7 mouse cellular contexts compared by ENCODE assay signal in the genomic region with DNA sequence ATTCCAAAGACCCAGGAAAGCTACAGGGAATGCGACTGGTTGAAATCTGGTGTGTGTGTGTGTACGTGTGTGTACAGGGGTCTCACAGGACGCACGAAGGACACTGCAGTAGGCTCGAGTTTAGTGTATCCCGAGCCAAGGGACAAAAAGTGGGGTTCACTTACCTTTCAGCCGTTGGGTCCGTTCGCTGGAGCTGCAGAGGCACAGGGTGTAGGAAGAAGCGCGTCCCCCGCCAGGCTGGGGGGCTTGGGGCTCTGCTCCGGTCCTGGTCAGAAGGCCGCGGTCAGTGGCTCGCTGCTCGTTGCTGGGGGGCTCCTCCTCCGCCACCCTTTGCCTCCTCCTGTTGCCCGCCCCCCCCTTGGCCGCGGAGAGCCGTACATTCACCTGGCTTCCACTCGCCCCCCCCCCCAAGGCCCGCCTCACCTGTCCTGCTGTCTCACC. TPM values are rescaled to one million over a fixed set of nuclear protein-coding genes. Genes with fewer than 3 reads are reported as not detected.
A peak's percentile ranks its signal among the peaks of the same experiment; 100 is the strongest.
DNase-seq lines count a peak whose midpoint lies in the region; ATAC-seq and TF ChIP-seq lines count a peak whose summit lies in the region.

No protein-coding gene starts in this region.

- TF ChIP-seq CTCF in E14TG2a.4 (conservative IDR thresholded peaks at IDR 0.05; ENCODE audit: low read length): no peak

- H3K4me3 ChIP-seq in E14TG2a.4 (replicated peaks; ENCODE audit: low read length) (peak overlapping the region; percentile 78), myocyte (peak overlapping the region; percentile 99)
- peak overlapping the region; percentile 59 for H3K4me3 ChIP-seq in limb, embryonic 13.5 days

- no peak overlapping the region for H3K27ac ChIP-seq in limb, embryonic 13.5 days

- intact Hi-C loops in heart, postnatal 36 days (cut with DNase I): loop anchor here (2.0 kb wide), 1 partner anchor 14 kb away; no protein-coding TSS in a partner anchor

- H3K4me2 ChIP-seq in limb, embryonic 13.5 days (replicated peaks): peak overlapping the region; percentile 98
- H3K4me2 ChIP-seq in myocyte (ENCODE audit: low read depth): peak overlapping the region; percentile 65

- peak overlapping the region; percentile 65 for H3K9ac ChIP-seq in limb, embryonic 13.5 days

- peak overlapping the region; percentile 66 for H3ac ChIP-seq in myocyte (ENCODE audit: control insufficient read depth, insufficient read length)

- no peaks in the 10 kb centered on the region for H3K9me3 ChIP-seq in E14TG2a.4 (ENCODE audit: low read length)
- H3K9me3 ChIP-seq in limb, embryonic 13.5 days: no peaks in the 10 kb centered on the region

- H3K27me3 ChIP-seq in E14TG2a.4 (ENCODE audit: insufficient read depth, low read length): peaks cover 48% of the 10 kb centered on the region
- peaks cover 24% of the 10 kb centered on the region for H3K27me3 ChIP-seq in limb, embryonic 13.5 days
- H3K27me3 ChIP-seq in myocyte (ENCODE audit: control insufficient read depth, insufficient read depth, insufficient read length): no peaks in the 10 kb centered on the region

- no peak for ATAC-seq in limb, embryonic 13.5 days (ENCODE audit: low FRiP score, low read depth)

- peaks cover 39% of the 10 kb centered on the region for H3K79me2 ChIP-seq in myocyte (ENCODE audit: control insufficient read depth, insufficient read depth)

- WGBS in limb, embryonic 13.5 days: 0% methylated on average over 18 of the region's 24 CpGs

- peak; percentile 35 for TF ChIP-seq POLR2A in myocyte (IDR thresholded peaks at IDR 0.05; ENCODE audit: insufficient read length, low read depth)

- peaks cover 75% of the 10 kb centered on the region for H3K4me1 ChIP-seq in E14TG2a.4 (replicated peaks; ENCODE audit: low read depth, low read length)
- peaks cover 58% of the 10 kb centered on the region for H3K4me1 ChIP-seq in limb, embryonic 13.5 days

- H3K36me3 ChIP-seq in E14TG2a.4 (ENCODE audit: insufficient read depth, low read length) (no peaks in the 10 kb centered on the region), myocyte (ENCODE audit: control insufficient read depth, insufficient read depth) (no peaks in the 10 kb centered on the region)
- H3K36me3 ChIP-seq in limb, embryonic 13.5 days: no peaks in the 10 kb centered on the region

- peak; percentile 45 for DNase-seq in 416B (ENCODE audit: low read depth)
- peak; percentile 18 for DNase-seq in embryo, embryonic 11 days
- DNase-seq in heart, postnatal 36 days: peak; percentile 45 to 57
- no peak for DNase-seq in ovary, postnatal 14 days (ENCODE audit: low spot score)

TF ChIP-seq in myocyte, 11 proteins besides CTCF, POLR2A, EP300 and RAD21:
- TF ChIP-seq POLR2AphosphoS2 (IDR thresholded peaks at IDR 0.05; ENCODE audit: insufficient read length, low read depth) (peak; percentile 32), TCF12 (IDR thresholded peaks at IDR 0.05; ENCODE audit: insufficient read depth, poor library complexity, severe bottlenecking) (no peak), E2F4 (IDR thresholded peaks at IDR 0.05; ENCODE audit: insufficient read depth) (no peak), MYOD1 (IDR thresholded peaks at IDR 0.05; ENCODE audit: control insufficient read depth in 1 of 3, insufficient read length in 2 of 3, low read depth in 2 of 3) (peak in 1 of 3 experiments; percentile 18)

RNA-seq across cellular contexts. Expression of a gene that starts 1.7 kb away (rescaled TPM):
- 10 to 100 TPM; 20.8 to 23.5 TPM for total RNA-seq in heart, postnatal 36 days (2021)
- polyA plus RNA-seq in limb, embryonic 13.5 days (2015; fragmentation: Nextera tagmentation; extraction: Ambion mirVana): 1.1 and 2.0 TPM in 2 replicates
- polyA plus RNA-seq in myocyte (2012; fragmentation: generic; extraction: Trizol): 47.0 TPM

RNA-seq across cellular contexts. Expression of a gene that starts 9.7 kb away (rescaled TPM):
- total RNA-seq in heart, postnatal 36 days (2021): under 1 TPM; 0.24 to 0.72 TPM
- polyA plus RNA-seq in limb, embryonic 13.5 days (2015; fragmentation: Nextera tagmentation; extraction: Ambion mirVana): not detected in 2 replicates
- polyA plus RNA-seq in myocyte (2012; fragmentation: generic; extraction: Trizol): not detected

RNA-seq across cellular contexts. Expression of a gene that starts 18.8 kb away (rescaled TPM):
- total RNA-seq in heart, postnatal 36 days (2021): 10 to 100 TPM; 44.0 to 55.1 TPM
- polyA plus RNA-seq in limb, embryonic 13.5 days (2015; fragmentation: Nextera tagmentation; extraction: Ambion mirVana): 27.1 and 28.2 TPM in 2 replicates
- polyA plus RNA-seq in myocyte (2012; fragmentation: generic; extraction: Trizol): 19.8 TPM

RNA-seq across cellular contexts. Expression of a gene that starts 25.3 kb away (rescaled TPM):
- total RNA-seq in heart, postnatal 36 days (2021): 1 to 10 TPM; 5.1 to 5.4 TPM
- 508 and 542 TPM in 2 replicates for polyA plus RNA-seq in limb, embryonic 13.5 days (2015; fragmentation: Nextera tagmentation; extraction: Ambion mirVana)
- polyA plus RNA-seq in myocyte (2012; fragmentation: generic; extraction: Trizol): 113 TPM

RNA-seq across cellular contexts. Expression of a gene that starts 25.4 kb away (rescaled TPM):
- 10 to 100 TPM; 34.1 to 36.6 TPM for total RNA-seq in heart, postnatal 36 days (2021)
- 102 and 108 TPM in 2 replicates for polyA plus RNA-seq in limb, embryonic 13.5 days (2015; fragmentation: Nextera tagmentation; extraction: Ambion mirVana)
- polyA plus RNA-seq in myocyte (2012; fragmentation: generic; extraction: Trizol): 95.5 TPM

Comparison
In these comparisons a context has a peak if more than half of its experiments do, and no peak if none do; other contexts are left out.
1. RNA of a gene that starts 1.7 kb away (polyA plus RNA-seq): 47.0 TPM in myocyte (single experiment); 1.1 to 2.0 TPM in limb, embryonic 13.5 days; every median in the first group is over 10 times any median in the second.
2. Peak in every context shown above with its lines, with median percentiles within 50 percentile points of each other: H3K4me3 ChIP-seq.